10 mouse cellular contexts compared by ENCODE assay signal in the genomic region with DNA sequence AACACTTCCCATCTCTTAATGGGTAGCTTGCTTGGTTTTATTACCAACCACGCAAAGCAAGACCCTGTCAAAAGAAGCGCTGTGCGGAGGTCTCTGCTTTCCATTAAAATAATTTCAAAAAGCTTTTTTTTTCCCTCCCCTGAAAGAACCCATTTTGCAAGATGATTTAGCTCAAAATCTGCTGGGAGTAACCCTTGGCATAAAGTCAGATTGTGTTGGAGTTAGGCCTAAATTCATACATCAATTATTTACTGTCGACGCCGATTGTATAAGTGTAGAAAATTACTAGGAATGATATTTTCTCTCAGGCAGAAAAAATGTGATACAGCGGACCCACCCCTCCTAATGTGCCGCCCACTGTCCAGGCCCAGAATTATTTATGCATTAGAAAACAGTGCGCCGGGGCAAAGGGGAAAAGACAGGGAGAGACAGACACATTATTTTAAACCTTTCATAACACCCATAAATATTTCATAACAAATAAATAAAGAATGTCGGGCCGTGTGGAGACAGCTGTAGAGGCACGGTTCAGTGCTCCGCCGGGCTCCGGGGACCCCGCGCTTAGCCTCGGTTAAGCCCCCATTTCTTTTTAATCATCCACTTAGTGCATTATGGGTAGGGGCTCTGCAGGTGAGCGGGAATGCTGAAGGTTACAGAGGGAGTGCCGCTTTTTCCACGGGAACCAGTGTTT.
DNase-seq lines count a peak whose midpoint lies in the region; ATAC-seq and TF ChIP-seq lines count a peak whose summit lies in the region.
"Had no signal": no experiment of that assay in that cellular context is flagged by ENCODE, and none has a peak within 500 bp of the region (broad histone marks: within the 10 kb centered on the region; RNA-seq: fewer than 3 reads in every experiment).

No protein-coding gene starts in this region.

- peak; percentile 19; the same call in 1 of the 2 replicates for ATAC-seq in kidney, embryonic 16.5 days (ENCODE audit: low FRiP score, low TSS enrichment)
- peak; percentile 79 for ATAC-seq in hindbrain, embryonic 13.5 days (ENCODE audit: low FRiP score)
- peak; percentile 65 for ATAC-seq in midbrain, postnatal 0 days (ENCODE audit: low FRiP score)

- H3K9me3 ChIP-seq in kidney, embryonic 16.5 days (ENCODE audit: low read length): no peaks in the 10 kb centered on the region
- no peaks in the 10 kb centered on the region for H3K9me3 ChIP-seq in hindbrain, embryonic 13.5 days
- no peaks in the 10 kb centered on the region for H3K9me3 ChIP-seq in midbrain, postnatal 0 days (ENCODE audit: low read length)

- DNase-seq in cerebellum, postnatal 10 days: peak; percentile 15 to 18
- no peak for DNase-seq in cerebellum, adult 9-11 months
- no peak for DNase-seq in kidney, postnatal 36 days
- no peak for DNase-seq in midbrain, postnatal 0 days (ENCODE audit: low spot score)
- no peak for DNase-seq in heart, adult 8-10 months (ENCODE audit: low spot score)
- no peak for DNase-seq in gastrocnemius, adult 8-10 months (ENCODE audit: low spot score in 2 of 2)
- DNase-seq: left cerebral cortex, postnatal 4 days; thymus, adult 18-20 months had no signal

- no peak for TF ChIP-seq CTCF in midbrain, postnatal 0 days (IDR thresholded peaks at IDR 0.05)

- H3K4me2 ChIP-seq in kidney, embryonic 16.5 days (replicated peaks; ENCODE audit: low read depth, low read length): peak overlapping the region; percentile 26; the same call in 1 of the 2 replicates
- peak overlapping the region; percentile 39 for H3K4me2 ChIP-seq in hindbrain, embryonic 13.5 days
- H3K4me2 ChIP-seq in midbrain, postnatal 0 days (ENCODE audit: low read depth, low read length, poor library complexity, severe bottlenecking): peak overlapping the region; percentile 39

- no peaks in the 10 kb centered on the region for H3K4me1 ChIP-seq in kidney, embryonic 16.5 days (ENCODE audit: insufficient read depth, low read length)
- peaks cover 15% of the 10 kb centered on the region for H3K4me1 ChIP-seq in hindbrain, embryonic 13.5 days (replicated peaks)
- no peaks in the 10 kb centered on the region for H3K4me1 ChIP-seq in midbrain, postnatal 0 days (ENCODE audit: insufficient read depth, low read length)

- no peak overlapping the region for H3K27ac ChIP-seq in kidney, embryonic 16.5 days (ENCODE audit: low read length)
- peak overlapping the region; percentile 19; the same call in 1 of the 2 replicates for H3K27ac ChIP-seq in hindbrain, embryonic 13.5 days
- H3K27ac ChIP-seq in midbrain, postnatal 0 days (ENCODE audit: low read depth, low read length): no peak overlapping the region

- H3K4me3 ChIP-seq in kidney, embryonic 16.5 days (ENCODE audit: low read length): no peak overlapping the region
- H3K4me3 ChIP-seq in hindbrain, embryonic 13.5 days: peak overlapping the region; percentile 7
- peak overlapping the region; percentile 18 for H3K4me3 ChIP-seq in midbrain, postnatal 0 days (ENCODE audit: low read depth, low read length)

- H3K27me3 ChIP-seq in kidney, embryonic 16.5 days (ENCODE audit: insufficient read depth, low read length): peaks cover 32% of the 10 kb centered on the region
- peaks cover 19% of the 10 kb centered on the region for H3K27me3 ChIP-seq in hindbrain, embryonic 13.5 days
- H3K27me3 ChIP-seq in midbrain, postnatal 0 days (ENCODE audit: insufficient read depth, low read length): no peaks in the 10 kb centered on the region

- WGBS in kidney, embryonic 16.5 days: 38% methylated on average over 22 of the region's 22 CpGs
- 42% methylated on average over 22 of the region's 22 CpGs for WGBS in hindbrain, embryonic 13.5 days
- WGBS in midbrain, postnatal 0 days: 27% methylated on average over 22 of the region's 22 CpGs

- H3K36me3 ChIP-seq in kidney, embryonic 16.5 days (ENCODE audit: insufficient read depth, low read length): no peaks in the 10 kb centered on the region
- H3K36me3 ChIP-seq in hindbrain, embryonic 13.5 days: no peaks in the 10 kb centered on the region
- no peaks in the 10 kb centered on the region for H3K36me3 ChIP-seq in midbrain, postnatal 0 days (ENCODE audit: insufficient read depth, low read length)

- no peak overlapping the region for H3K9ac ChIP-seq in kidney, embryonic 16.5 days (replicated peaks; ENCODE audit: low read length)
- 0 out of 2 replicates have a peak overlapping the region, but pooled peaks have one; percentile 35 for H3K9ac ChIP-seq in hindbrain, embryonic 13.5 days
- peak overlapping the region; percentile 19; the same call in 1 of the 2 replicates for H3K9ac ChIP-seq in midbrain, postnatal 0 days (replicated peaks; ENCODE audit: low read length, poor library complexity, severe bottlenecking)

Comparison
In these comparisons a context has a peak if more than half of its experiments do, and no peak if none do; other contexts are left out.
1. DNase-seq: peak in cerebellum, postnatal 10 days (2 of 2); none in cerebellum, adult 9-11 months (single experiment), kidney, postnatal 36 days (0 of 2), midbrain, postnatal 0 days (single experiment), heart, adult 8-10 months (single experiment) and gastrocnemius, adult 8-10 months (0 of 2).
2. ATAC-seq: peak in every context shown above with its lines; median percentile 79 in hindbrain, embryonic 13.5 days; 65 in midbrain, postnatal 0 days; 19 in kidney, embryonic 16.5 days.
3. Peak in every context shown above with its lines, with median percentiles within 50 percentile points of each other: H3K4me2 ChIP-seq.